Mouse (Mus musculus): ENCODE measurements around the gene Adam15. TPM values are rescaled to one million over a fixed set of nuclear protein-coding genes. Genes with fewer than 3 reads are reported as not detected.

Gene Adam15
- polyA plus RNA-seq, 1 experiment: 28.5 TPM

- no peak overlapping the region for H3K27ac ChIP-seq (replicated peaks; ENCODE audit: low read depth, low read length)
- no peak overlapping the region for H3K4me3 ChIP-seq (ENCODE audit: insufficient read depth, low read depth, low read length)
- H3K4me1 ChIP-seq (ENCODE audit: control insufficient read depth, insufficient read depth, insufficient read length, low read length): peaks cover 3% of the 10 kb centered on the region
Observed at GRCm38 (mm10) chr3:89293247-89293918, 56.4 kb downstream of the Adam15 start.

- Histone ChIP-seq H3K27ac (replicated peaks; ENCODE audit: low read depth, low read length) (no peak overlapping the region), H3K4me1 (ENCODE audit: control insufficient read depth, insufficient read depth, insufficient read length, low read length) (peaks cover 11% of the 10 kb centered on the region), H3K4me3 (ENCODE audit: insufficient read depth, low read depth, low read length) (no peak overlapping the region)
Observed at GRCm38 (mm10) chr3:89292303-89292702, 57.5 kb downstream of the Adam15 start.

GRCm38 (mm10) chr3:89291874-89292273 is 57.9 kb downstream of the Adam15 start:
- Histone ChIP-seq H3K4me3 (ENCODE audit: insufficient read depth, low read depth, low read length) (no peak overlapping the region), H3K4me1 (ENCODE audit: control insufficient read depth, insufficient read depth, insufficient read length, low read length) (peaks cover 11% of the 10 kb centered on the region), H3K27ac (replicated peaks; ENCODE audit: low read depth, low read length) (no peak overlapping the region)

Other genes starting within 250 kb of the Adam15 start
- not detected in 2 replicates for gene Gm43738, start 248.9 kb downstream of the Adam15 start, polyA plus RNA-seq (2012; ENCODE audit: insufficient read depth, insufficient read length, missing spikeins)
- gene Fdps, start 248.0 kb downstream of the Adam15 start, polyA plus RNA-seq (2012; ENCODE audit: insufficient read depth, insufficient read length, missing spikeins): 127 and 135 TPM in 2 replicates
- gene Pklr, start 213.9 kb downstream of the Adam15 start, polyA plus RNA-seq (2012; ENCODE audit: insufficient read depth, insufficient read length, missing spikeins): not detected in 2 replicates
- gene Hcn3, start 189.8 kb downstream of the Adam15 start, polyA plus RNA-seq (2012; ENCODE audit: insufficient read depth, insufficient read length, missing spikeins): not detected in 2 replicates
- 14.3 TPM in 2 replicates for gene Clk2, start 185.2 kb downstream of the Adam15 start, polyA plus RNA-seq (2012; ENCODE audit: insufficient read depth, insufficient read length, missing spikeins)
- gene Scamp3, start 172.5 kb downstream of the Adam15 start, polyA plus RNA-seq (2012; ENCODE audit: insufficient read depth, insufficient read length, missing spikeins): 39.4 and 48.7 TPM in 2 replicates
- 1.3 and 2.0 TPM in 2 replicates for gene Fam189b, start 166.9 kb downstream of the Adam15 start, polyA plus RNA-seq (2012; ENCODE audit: insufficient read depth, insufficient read length, missing spikeins)
- 18.2 and 25.1 TPM in 2 replicates for gene Gba, start 147.1 kb downstream of the Adam15 start, polyA plus RNA-seq (2012; ENCODE audit: insufficient read depth, insufficient read length, missing spikeins)
- 5.6 and 8.9 TPM in 2 replicates for gene Thbs3, start 134.8 kb downstream of the Adam15 start, polyA plus RNA-seq (2012; ENCODE audit: insufficient read depth, insufficient read length, missing spikeins)
- 108 and 115 TPM in 2 replicates for gene Mtx1, start 122.9 kb downstream of the Adam15 start, polyA plus RNA-seq (2012; ENCODE audit: insufficient read depth, insufficient read length, missing spikeins)
- gene Muc1, start 120.9 kb downstream of the Adam15 start, polyA plus RNA-seq (2012; ENCODE audit: insufficient read depth, insufficient read length, missing spikeins): 0.75 and 0.83 TPM in 2 replicates
- 57.6 and 64.8 TPM in 2 replicates for gene Krtcap2, start 104.0 kb downstream of the Adam15 start, polyA plus RNA-seq (2012; ENCODE audit: insufficient read depth, insufficient read length, missing spikeins)
- not detected in 2 replicates for gene Trim46, start 103.7 kb downstream of the Adam15 start, polyA plus RNA-seq (2012; ENCODE audit: insufficient read depth, insufficient read length, missing spikeins)
- gene Dpm3, start 90.6 kb downstream of the Adam15 start, polyA plus RNA-seq (2012; ENCODE audit: insufficient read depth, insufficient read length, missing spikeins): 125 and 130 TPM in 2 replicates
- gene Slc50a1, start 79.4 kb downstream of the Adam15 start, polyA plus RNA-seq (2012; ENCODE audit: insufficient read depth, insufficient read length, missing spikeins): 28.3 and 33.1 TPM in 2 replicates
- gene Efna1, start 68.9 kb downstream of the Adam15 start, polyA plus RNA-seq (2012; ENCODE audit: insufficient read depth, insufficient read length, missing spikeins): 5.6 and 6.3 TPM in 2 replicates
- 0.44 TPM in 1 of 2 replicates, not detected in the other for gene Efna3, start 27.0 kb downstream of the Adam15 start, polyA plus RNA-seq (2012; ENCODE audit: insufficient read depth, insufficient read length, missing spikeins)
- 1.3 TPM in 1 of 2 replicates, not detected in the other for gene Efna4, start 12.0 kb downstream of the Adam15 start, polyA plus RNA-seq (2012; ENCODE audit: insufficient read depth, insufficient read length, missing spikeins)
- gene Dcst2, start 12.0 kb upstream of the Adam15 start, polyA plus RNA-seq (2012; ENCODE audit: insufficient read depth, insufficient read length, missing spikeins): 1.2 and 1.6 TPM in 2 replicates
- gene Dcst1, start 15.3 kb upstream of the Adam15 start, polyA plus RNA-seq (2012; ENCODE audit: insufficient read depth, insufficient read length, missing spikeins): 0.75 TPM in 1 of 2 replicates, not detected in the other
- 93.2 and 121 TPM in 2 replicates for gene Zbtb7b, start 44.8 kb upstream of the Adam15 start, polyA plus RNA-seq (2012; ENCODE audit: insufficient read depth, insufficient read length, missing spikeins)
- 1.3 TPM in 1 of 2 replicates, not detected in the other for gene Lenep, start 52.8 kb upstream of the Adam15 start, polyA plus RNA-seq (2012; ENCODE audit: insufficient read depth, insufficient read length, missing spikeins)
- 33.4 and 60.7 TPM in 2 replicates for gene Flad1, start 61.9 kb upstream of the Adam15 start, polyA plus RNA-seq (2012; ENCODE audit: insufficient read depth, insufficient read length, missing spikeins)
- 5.9 and 10.9 TPM in 2 replicates for gene Cks1b, start 68.4 kb upstream of the Adam15 start, polyA plus RNA-seq (2012; ENCODE audit: insufficient read depth, insufficient read length, missing spikeins)
- 36.0 and 37.2 TPM in 2 replicates for gene Shc1, start 68.4 kb upstream of the Adam15 start, polyA plus RNA-seq (2012; ENCODE audit: insufficient read depth, insufficient read length, missing spikeins)
- 4.6 and 13.0 TPM in 2 replicates for gene Pygo2, start 80.2 kb upstream of the Adam15 start, polyA plus RNA-seq (2012; ENCODE audit: insufficient read depth, insufficient read length, missing spikeins)
- gene Pbxip1, start 86.7 kb upstream of the Adam15 start, polyA plus RNA-seq (2012; ENCODE audit: insufficient read depth, insufficient read length, missing spikeins): 18.9 and 25.8 TPM in 2 replicates
- gene Pmvk, start 104.5 kb upstream of the Adam15 start, polyA plus RNA-seq (2012; ENCODE audit: insufficient read depth, insufficient read length, missing spikeins): 191 and 194 TPM in 2 replicates
- gene Kcnn3, start 170.2 kb upstream of the Adam15 start, polyA plus RNA-seq (2012; ENCODE audit: insufficient read depth, insufficient read length, missing spikeins): 0.28 and 0.29 TPM in 2 replicates

Data from brown adipose tissue, adult 24 weeks (tissue).